Mouse (Mus musculus) small intestine, adult 2 months (tissue): ENCODE results near the gene Catsper2. TPM values are rescaled to one million over a fixed set of nuclear protein-coding genes. Genes with fewer than 3 reads are reported as not detected.

Experiments
- H3K27ac ChIP-seq: fragments of 200-500 bp; 2 replicates; pipeline ENCODE4 v1.5.1; 2012; ENCODE audit warnings: low read depth, low read length, control low read depth, inconsistent platforms; ENCODE audit not compliant: insufficient read depth
- H3K27me3 ChIP-seq: fragments of 200-500 bp; 2 replicates; pipeline ENCODE4 v1.6.1; 2012; ENCODE audit warnings: mild to moderate bottlenecking, moderate library complexity, low read length, inconsistent platforms; ENCODE audit not compliant: control insufficient read depth, insufficient read depth
- H3K36me3 ChIP-seq: fragments of 200-500 bp; 2 replicates; pipeline ENCODE4 v1.6.1; 2012; ENCODE audit warnings: mild to moderate bottlenecking, low read length, control low read depth, inconsistent platforms; ENCODE audit not compliant: control insufficient read depth, insufficient read depth
- H3K4me1 ChIP-seq: fragments of 200-500 bp; 2 replicates; pipeline ENCODE4 v1.6.1; 2012; ENCODE audit warnings: low read length, inconsistent platforms, mixed read lengths; ENCODE audit not compliant: control insufficient read depth, insufficient read depth, insufficient read length
- H3K4me3 ChIP-seq: fragments of 200-500 bp; 2 replicates; pipeline ENCODE4 v1.5.1; 2012; ENCODE audit warnings: low read depth, mild to moderate bottlenecking, control low read depth, inconsistent platforms, low read length, moderate library complexity
- CTCF ChIP-seq: fragments of 200-500 bp; IDR thresholded peaks from 2 replicates; pipeline ENCODE4 v1.5.1; 2012; ENCODE audit warnings: low read depth, mild to moderate bottlenecking, control low read depth, inconsistent platforms, low read length, moderate library complexity, mixed read lengths; ENCODE audit not compliant: insufficient replicate concordance, insufficient read length; ENCODE audit errors: extremely low read depth
- POLR2A ChIP-seq: fragments of 200-500 bp; IDR thresholded peaks from 2 replicates; pipeline ENCODE4 v1.6.1; 2012; ENCODE audit warnings: low read depth, mild to moderate bottlenecking, control low read depth, inconsistent platforms, low read length, moderate library complexity
- WGBS: fragments of 180-500 bp; shearing (Covaris S2); methylation state at CpG from one replicate; pipeline ENCODE4 v1.1.7; 2018; 5-methylcytosine and 5-hydroxymethylcytosine counted together
- polyA plus RNA-seq: library from polyadenylated mRNA; depleted of rRNA; stranded (reverse); fragments of >200 nt; gene quantifications from 2 replicates; pipeline ENCODE4 v1.2.3, GENCODE M21; 2012

Gene Catsper2
- polyA plus RNA-seq, 1 experiment = 0.80 TPM

DNA sequence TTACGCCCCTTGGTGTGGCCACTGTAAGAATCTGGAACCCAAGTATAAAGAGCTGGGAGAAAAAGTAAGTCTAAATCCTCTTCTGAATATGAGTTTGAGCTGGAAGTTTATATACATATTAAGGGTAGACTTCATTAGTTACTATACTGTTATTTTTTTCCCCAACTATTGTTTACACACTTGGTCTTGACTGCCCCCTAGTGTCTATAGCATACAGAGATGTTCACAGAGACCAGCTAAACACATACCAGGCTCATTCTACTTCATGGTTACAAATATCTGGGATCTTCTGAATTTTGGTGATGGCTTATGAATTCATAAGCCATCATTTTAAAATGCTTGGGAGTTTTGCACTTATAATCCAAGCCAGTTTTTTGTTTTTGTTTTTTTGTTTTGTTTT is 21.3 kb upstream of the Catsper2 start:
- TF ChIP-seq POLR2A (no peak), CTCF (no peak)
- Histone ChIP-seq H3K27ac (no peak overlapping the region), H3K4me1 (no peaks in the 10 kb centered on the region), H3K36me3 (peaks cover 83% of the 10 kb centered on the region), H3K4me3 (no peak overlapping the region), H3K27me3 (no peaks in the 10 kb centered on the region)
- WGBS = 98% methylated on average over 1 of the region's 1 CpGs

DNA sequence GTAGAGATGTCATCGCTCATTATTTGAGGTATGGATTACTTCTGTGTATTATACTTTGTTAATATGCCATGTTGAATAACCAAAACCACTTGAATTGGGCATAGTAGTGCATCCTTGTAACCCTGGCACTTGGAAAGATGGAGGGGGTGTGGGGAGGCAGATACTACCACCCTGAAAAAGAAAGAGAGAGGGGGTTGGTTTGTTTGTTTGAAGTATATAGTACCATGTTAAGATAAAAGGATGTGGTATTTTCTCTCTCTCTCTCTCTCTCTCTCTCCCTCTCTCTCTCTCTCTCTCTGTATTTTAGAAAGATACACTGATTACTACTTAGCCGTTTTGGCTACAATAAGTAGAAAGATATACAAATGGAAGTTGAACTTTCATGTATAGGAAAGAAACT is 12.3 kb upstream of the Catsper2 start:
- Histone ChIP-seq H3K27ac (no peak overlapping the region), H3K36me3 (peaks cover 65% of the 10 kb centered on the region), H3K27me3 (no peaks in the 10 kb centered on the region), H3K4me1 (no peaks in the 10 kb centered on the region), H3K4me3 (no peak overlapping the region)
- TF ChIP-seq CTCF (no peak), POLR2A (no peak)
- WGBS = 86% methylated on average over 2 of the region's 2 CpGs

DNA sequence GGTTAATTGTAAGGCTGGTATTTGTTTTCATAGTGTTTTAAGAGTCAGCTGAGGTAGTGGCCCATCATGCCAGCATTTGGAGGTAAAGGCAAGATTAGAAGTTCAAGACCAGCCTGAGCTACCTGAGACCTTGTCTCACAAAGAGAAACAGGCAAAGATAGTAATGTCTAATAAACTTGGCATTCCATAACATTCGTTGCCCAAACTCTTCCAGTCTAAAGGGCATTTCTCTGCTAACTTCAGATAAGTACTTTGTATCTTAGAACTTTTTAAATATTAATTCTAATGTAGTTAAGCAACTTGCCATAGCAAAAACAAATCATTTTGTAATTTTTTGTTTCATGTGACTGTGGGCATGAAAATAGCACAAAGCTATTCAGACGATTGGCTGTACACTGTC is 9.6 kb upstream of the Catsper2 start:
- Histone ChIP-seq H3K27me3 (no peaks in the 10 kb centered on the region), H3K27ac (no peak overlapping the region), H3K4me1 (no peaks in the 10 kb centered on the region), H3K36me3 (peaks cover 50% of the 10 kb centered on the region), H3K4me3 (no peak overlapping the region)
- TF ChIP-seq POLR2A (no peak), CTCF (no peak)
- WGBS = 77% methylated on average over 2 of the region's 2 CpGs

DNA sequence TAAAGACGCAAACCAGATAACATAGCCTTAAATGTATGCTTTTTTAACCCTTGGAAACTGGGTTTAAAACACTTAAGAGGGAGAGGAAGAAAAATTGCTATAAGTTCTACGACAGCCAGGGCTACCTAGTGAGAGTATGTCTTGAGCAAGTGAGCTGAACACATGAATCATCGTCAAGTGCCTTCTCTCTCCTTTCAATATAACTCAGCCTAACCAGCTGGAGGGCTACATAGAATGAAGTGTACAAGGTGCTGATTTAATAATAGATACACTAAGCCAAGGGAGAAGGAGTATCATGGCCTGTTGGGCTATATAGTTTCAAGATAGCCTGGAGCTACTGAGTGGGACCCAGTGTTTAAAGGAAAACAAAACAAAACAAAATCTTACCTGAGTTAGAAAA is 4.9 kb upstream of the Catsper2 start:
- no peak overlapping the region for H3K4me3 ChIP-seq
- no peaks in the 10 kb centered on the region; the same call in 1 of the 2 replicates for H3K4me1 ChIP-seq
- H3K27ac ChIP-seq = no peak overlapping the region
- 55% methylated on average over 3 of the region's 3 CpGs for WGBS
- H3K27me3 ChIP-seq = no peaks in the 10 kb centered on the region
- H3K36me3 ChIP-seq = peaks cover 22% of the 10 kb centered on the region
- TF ChIP-seq POLR2A (no peak), CTCF (no peak)

DNA sequence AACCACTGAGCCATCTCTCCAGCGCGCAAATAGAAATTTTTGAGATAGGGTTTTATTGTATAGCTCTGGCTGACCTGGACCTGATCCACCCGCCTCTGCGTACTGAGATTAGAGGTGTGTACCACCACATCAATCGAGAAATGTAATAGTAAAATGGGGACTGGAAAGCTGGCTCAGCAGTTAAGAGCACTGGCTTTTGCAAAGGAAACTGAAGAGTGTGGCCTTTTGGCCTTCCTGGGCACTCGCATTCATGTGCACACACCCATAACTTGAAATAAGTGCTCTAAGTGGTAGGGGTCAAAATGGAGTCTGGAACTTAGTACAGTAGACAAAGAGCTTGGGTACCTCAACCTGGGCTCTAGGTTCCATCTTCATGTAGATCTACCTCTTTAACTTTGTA is 2.8 kb upstream of the Catsper2 start:
- no peaks in the 10 kb centered on the region; the same call in 1 of the 2 replicates for H3K4me1 ChIP-seq
- H3K27ac ChIP-seq = no peak overlapping the region
- no peak overlapping the region for H3K4me3 ChIP-seq
- TF ChIP-seq CTCF (no peak), POLR2A (no peak)
- 31% methylated on average over 6 of the region's 6 CpGs for WGBS
- H3K27me3 ChIP-seq = no peaks in the 10 kb centered on the region
- peaks cover 10% of the 10 kb centered on the region for H3K36me3 ChIP-seq

DNA sequence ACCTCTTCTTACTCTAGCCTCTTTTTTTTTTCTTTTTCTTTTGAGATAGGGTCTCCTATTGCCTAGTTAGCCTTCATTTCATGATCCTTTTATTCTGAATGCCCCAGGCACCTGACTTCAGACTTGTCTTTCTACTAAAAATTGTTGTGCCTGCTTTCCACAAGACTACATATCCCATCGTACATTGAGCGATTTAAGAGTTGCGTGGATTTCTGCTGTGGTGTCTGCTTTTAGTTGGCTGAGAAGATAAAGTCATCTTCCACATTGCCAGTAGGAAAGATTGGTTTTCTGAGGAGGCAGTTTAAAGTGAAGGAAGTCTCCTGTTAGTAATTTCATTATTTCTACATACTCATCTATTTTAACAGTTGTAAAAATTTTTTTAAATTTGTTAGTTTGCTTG is 2.0 kb upstream of the Catsper2 start:
- Histone ChIP-seq H3K4me3 (no peak overlapping the region), H3K27me3 (no peaks in the 10 kb centered on the region), H3K4me1 (no peaks in the 10 kb centered on the region; the same call in 1 of the 2 replicates), H3K27ac (no peak overlapping the region), H3K36me3 (peaks cover 10% of the 10 kb centered on the region)
- 70% methylated on average over 3 of the region's 3 CpGs for WGBS
- TF ChIP-seq POLR2A = no peak
- TF ChIP-seq CTCF = no peak

DNA sequence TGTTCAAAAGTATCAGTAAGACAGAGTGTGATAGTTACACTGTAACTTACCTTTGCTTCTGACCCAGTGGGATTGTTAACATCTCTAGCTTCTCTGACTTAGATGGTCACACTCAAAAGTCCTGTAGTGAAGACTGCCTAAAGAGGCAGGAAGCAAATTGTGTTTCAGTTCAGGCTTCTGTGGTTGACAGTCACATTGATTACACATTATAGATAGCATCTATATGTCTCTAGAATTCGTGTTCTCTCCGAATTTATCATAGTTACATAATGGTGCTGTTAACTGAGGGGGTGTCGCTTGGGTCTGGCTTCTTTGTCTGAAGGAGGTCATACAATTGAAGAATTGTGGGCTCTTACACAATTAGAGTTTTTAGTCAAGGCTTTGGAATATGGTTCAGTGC is 1.5 kb upstream of the Catsper2 start:
- no peak for TF ChIP-seq CTCF
- TF ChIP-seq POLR2A = no peak
- Histone ChIP-seq H3K4me1 (no peaks in the 10 kb centered on the region; the same call in 1 of the 2 replicates), H3K27ac (no peak overlapping the region), H3K4me3 (no peak overlapping the region), H3K27me3 (no peaks in the 10 kb centered on the region), H3K36me3 (peaks cover 8% of the 10 kb centered on the region)
- WGBS = 14% methylated on average over 3 of the region's 3 CpGs
